Mouse (Mus musculus) adrenal gland, adult 10 weeks (tissue): ENCODE measurements around the gene Slc16a9. TPM values are rescaled to one million over a fixed set of nuclear protein-coding genes. Genes with fewer than 3 reads are reported as not detected.

ENCODE experiments used
- polyA plus RNA-seq: library from polyadenylated mRNA; stranded (reverse); fragments of 350-450 nt; fragmentation: Illumina TruSeq; extraction: RNeasy Lipid Tissue Mini Kit (QIAGEN cat#74804); gene quantifications from one replicate; pipeline ENCODE4 v1.2.3, GENCODE M21; 2014; ENCODE audit warnings: low read depth, low replicate concordance

Slc16a9 gene
- polyA plus RNA-seq, result 5.2 TPM

GRCm38 (mm10) chr10:70244921-70245558 is at the start of gene Slc16a9:
Gene Slc16a9, plus strand, starts transcription at chr10:70245100.

GRCm38 (mm10) chr10:70204505-70205399 is 40.1 kb upstream of the Slc16a9 start, which contains the start of gene Mrln:
Gene Mrln, plus strand, starts transcription at chr10:70204664.

Other genes starting within 250 kb of the Slc16a9 start
- 49.8 TPM for gene Ccdc6, start 148.0 kb upstream of the Slc16a9 start, polyA plus RNA-seq
- gene Mrln, start 40.4 kb upstream of the Slc16a9 start, polyA plus RNA-seq, result not detected
- gene Fam13c, start 195.4 kb downstream of the Slc16a9 start, polyA plus RNA-seq, result 35.3 TPM